Mouse (Mus musculus): ENCODE measurements around the gene Rufy3.

- TF ChIP-seq CTCF (IDR thresholded peaks at IDR 0.05; ENCODE audit: low read depth) (no peak), EP300 (IDR thresholded peaks at IDR 0.05; ENCODE audit: low read depth) (no peak)
Measured at GRCm38 (mm10) chr5:88674703-88675442, 110.0 kb downstream of the Rufy3 start.
